Mouse (Mus musculus): ENCODE data around the gene Gm5294.

Gene Gm5294

GRCm38 (mm10) chr5:138848102-138848501 is 28.2 kb downstream of the Gm5294 start:
- in situ Hi-C loops (cut with MseI, MboI), result loop anchor here in 1 of 2 experiments (10.0 kb wide), 1 partner anchor 327 kb away; no protein-coding TSS in a partner anchor

- in situ Hi-C loops (cut with MseI, MboI), result loop anchor here (5.0 to 10.0 kb wide), 4 partner anchors 145 to 325 kb away; partner anchors contain the start of gene Pdgfa (in 1 of the 2)
These were observed 30.0 kb downstream of the Gm5294 start for GRCm38 (mm10) chr5:138849682-138850461.

GRCm38 (mm10) chr5:138850462-138850844 is 30.6 kb downstream of the Gm5294 start:
- in situ Hi-C loops (cut with MseI, MboI), result loop anchor here (5.0 to 10.0 kb wide), 3 partner anchors 144 to 237 kb away; partner anchors contain the start of gene Pdgfa (in 1 of the 2)

- in situ Hi-C loops (cut with MseI, MboI), result loop anchor here (5.0 to 10.0 kb wide), 3 partner anchors 143 to 236 kb away; partner anchors contain the start of gene Pdgfa (in 1 of the 2)
These were observed 31.5 kb downstream of the Gm5294 start for GRCm38 (mm10) chr5:138851296-138851780.

GRCm38 (mm10) chr5:138852151-138852550 is 32.3 kb downstream of the Gm5294 start:
- in situ Hi-C loops (cut with MseI, MboI), result loop anchor here (5.0 to 10.0 kb wide), 3 partner anchors 143 to 235 kb away; partner anchors contain the start of gene Pdgfa (in 1 of the 2)

GRCm38 (mm10) chr5:138853349-138853748 is 33.5 kb downstream of the Gm5294 start:
- in situ Hi-C loops (cut with MseI, MboI), result loop anchor here (5.0 to 10.0 kb wide), 3 partner anchors 141 to 234 kb away; partner anchors contain the start of gene Pdgfa (in 1 of the 2)

- in situ Hi-C loops (cut with MseI, MboI), result loop anchor here (5.0 to 10.0 kb wide), 3 partner anchors 138 to 230 kb away; partner anchors contain the start of gene Pdgfa (in 1 of the 2)
These were observed 37.2 kb downstream of the Gm5294 start for GRCm38 (mm10) chr5:138857010-138857617.

- in situ Hi-C loops (cut with MseI, MboI), result loop anchor here (5.0 to 10.0 kb wide), 3 partner anchors 137 to 229 kb away; partner anchors contain the start of gene Pdgfa (in 1 of the 2)
These were observed 38.0 kb downstream of the Gm5294 start for GRCm38 (mm10) chr5:138857811-138858251.

- in situ Hi-C loops (cut with MseI, MboI), result no loop called here
These were observed 43.8 kb downstream of the Gm5294 start for GRCm38 (mm10) chr5:138863681-138864146.

- in situ Hi-C loops (cut with MseI, MboI), result no loop called here
These were observed 44.3 kb downstream of the Gm5294 start for GRCm38 (mm10) chr5:138864166-138864565.

- in situ Hi-C loops (cut with MseI, MboI), result no loop called here
These were observed 45.0 kb downstream of the Gm5294 start for GRCm38 (mm10) chr5:138864880-138865279.

- in situ Hi-C loops (cut with MseI, MboI), result no loop called here
These were observed 45.8 kb downstream of the Gm5294 start for GRCm38 (mm10) chr5:138865637-138866036.
